Mouse (Mus musculus) midbrain, embryonic 10.5 days (tissue): Measurements from ENCODE around the gene Ascc1. TPM values are rescaled to one million over a fixed set of nuclear protein-coding genes. Genes with fewer than 3 reads are reported as not detected.

Experiments
- DNase-seq: peaks from one replicate; pipeline ENCODE4 v3.0.0-alpha.2; 2017; ENCODE audit warnings: low spot score
- H3K27ac ChIP-seq: fragments of 300-500 bp; sonication (generic); replicated peaks from 2 replicates; pipeline ENCODE4 v1.5.1; 2016; ENCODE audit warnings: mild to moderate bottlenecking
- H3K27me3 ChIP-seq: fragments of 300-500 bp; sonication (generic); 2 replicates; pipeline ENCODE4 v1.6.1; 2016; ENCODE audit warnings: low read depth, mild to moderate bottlenecking; ENCODE audit not compliant: poor library complexity, severe bottlenecking
- H3K36me3 ChIP-seq: fragments of 300-500 bp; sonication (generic); 2 replicates; pipeline ENCODE4 v1.6.1; 2016; ENCODE audit warnings: mild to moderate bottlenecking, moderate library complexity
- H3K4me1 ChIP-seq: fragments of 300-500 bp; sonication (generic); 2 replicates; pipeline ENCODE4 v1.6.1; 2016
- H3K4me3 ChIP-seq: fragments of 300-500 bp; sonication (generic); 2 replicates; pipeline ENCODE4 v1.5.1; 2016; ENCODE audit warnings: mild to moderate bottlenecking, moderate library complexity
- H3K9me3 ChIP-seq: fragments of 300-500 bp; sonication (generic); replicated peaks from 2 replicates; pipeline ENCODE4 v1.6.1; 2016; ENCODE audit warnings: mild to moderate bottlenecking
- WGBS: fragments of 180-500 bp; shearing (Covaris S2); methylation state at CpG from one replicate; pipeline ENCODE4 v1.1.7; 2016; 5-methylcytosine and 5-hydroxymethylcytosine counted together
- polyA plus RNA-seq: library from polyadenylated mRNA; unstranded; fragments of >200 nt; fragmentation: Nextera tagmentation; extraction: Ambion mirVana; gene quantifications from 2 replicates; pipeline ENCODE4 v1.2.1, GENCODE M21; 2016

Ascc1 gene
- polyA plus RNA-seq, 1 experiment from 2014 or later, result 34.4 TPM

DNA sequence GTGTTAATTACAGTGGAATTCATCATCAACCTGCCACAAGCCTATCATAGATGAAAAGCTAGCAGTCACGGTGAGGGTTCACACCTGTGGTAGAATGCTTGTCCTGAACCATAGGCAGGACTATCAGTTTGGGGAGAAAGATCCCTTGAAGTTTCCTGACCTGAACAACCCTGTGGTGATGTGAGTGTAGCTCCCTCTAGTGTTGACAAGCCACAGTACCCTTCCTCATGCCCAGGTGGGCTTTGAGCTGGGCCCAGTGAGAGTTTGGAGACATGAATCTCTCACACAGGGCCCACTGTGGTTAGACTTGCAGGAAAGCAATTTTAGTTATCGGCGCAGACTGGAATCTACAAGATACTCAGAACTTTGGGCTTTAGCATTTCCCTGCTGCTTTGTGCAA, 63.9 kb downstream of the Ascc1 start:
- Histone ChIP-seq H3K27ac (no peak overlapping the region), H3K36me3 (0 out of 2 replicates have a peak, but pooled peaks cover 5% of the 10 kb centered on the region), H3K4me1 (peaks cover 2% of the 10 kb centered on the region; the same call in 1 of the 2 replicates), H3K4me3 (no peak overlapping the region), H3K9me3 (no peaks in the 10 kb centered on the region), H3K27me3 (no peaks in the 10 kb centered on the region)
- WGBS, result 73% methylated on average over 3 of the region's 3 CpGs
- peak; percentile 32 for DNase-seq

GRCm38 (mm10) chr10:60075159-60075558, 72.6 kb downstream of the Ascc1 start:
- 76% methylated on average over 1 of the region's 1 CpGs for WGBS
- no peaks in the 10 kb centered on the region for H3K27me3 ChIP-seq
- no peak overlapping the region for H3K27ac ChIP-seq

GRCm38 (mm10) chr10:60077226-60077625, 74.6 kb downstream of the Ascc1 start:
- no peak overlapping the region for H3K4me3 ChIP-seq
- WGBS, result 97% methylated on average over 7 of the region's 7 CpGs
- H3K36me3 ChIP-seq, result no peaks in the 10 kb centered on the region
- H3K27ac ChIP-seq, result no peak overlapping the region
- DNase-seq, result no peak
- H3K27me3 ChIP-seq, result no peaks in the 10 kb centered on the region
- peaks cover 22% of the 10 kb centered on the region for H3K4me1 ChIP-seq
- no peaks in the 10 kb centered on the region for H3K9me3 ChIP-seq

More at GRCm38 (mm10) chr10:60075159-60075558, 72.6 kb downstream of the Ascc1 start:
- Histone ChIP-seq H3K9me3 (no peaks in the 10 kb centered on the region), H3K4me3 (no peak overlapping the region), H3K36me3 (no peaks in the 10 kb centered on the region), H3K4me1 (peaks cover 4% of the 10 kb centered on the region)
- DNase-seq, result no peak

- Histone ChIP-seq H3K4me1 (peaks cover 22% of the 10 kb centered on the region), H3K36me3 (no peaks in the 10 kb centered on the region), H3K27ac (no peak overlapping the region; the same call in 1 of the 2 replicates), H3K4me3 (no peak overlapping the region), H3K9me3 (no peaks in the 10 kb centered on the region), H3K27me3 (no peaks in the 10 kb centered on the region)
- 86% methylated on average over 18 of the region's 18 CpGs for WGBS
- no peak for DNase-seq
These were observed 75.3 kb downstream of the Ascc1 start for GRCm38 (mm10) chr10:60077736-60078560.

- Histone ChIP-seq H3K27me3 (no peaks in the 10 kb centered on the region), H3K9me3 (no peaks in the 10 kb centered on the region), H3K4me3 (no peak overlapping the region), H3K36me3 (no peaks in the 10 kb centered on the region), H3K27ac (no peak overlapping the region), H3K4me1 (peaks cover 22% of the 10 kb centered on the region)
- no peak for DNase-seq
- WGBS, result 90% methylated on average over 5 of the region's 5 CpGs
These were observed 75.9 kb downstream of the Ascc1 start for GRCm38 (mm10) chr10:60078561-60078917.

- no peak overlapping the region for H3K4me3 ChIP-seq
- H3K36me3 ChIP-seq, result no peaks in the 10 kb centered on the region
- DNase-seq, result no peak
- WGBS, result 78% methylated on average over 3 of the region's 3 CpGs
- peaks cover 22% of the 10 kb centered on the region for H3K4me1 ChIP-seq
- no peak overlapping the region for H3K27ac ChIP-seq
- H3K27me3 ChIP-seq, result no peaks in the 10 kb centered on the region
- H3K9me3 ChIP-seq, result no peaks in the 10 kb centered on the region
These were observed 77.6 kb downstream of the Ascc1 start for GRCm38 (mm10) chr10:60080171-60080570.

DNA sequence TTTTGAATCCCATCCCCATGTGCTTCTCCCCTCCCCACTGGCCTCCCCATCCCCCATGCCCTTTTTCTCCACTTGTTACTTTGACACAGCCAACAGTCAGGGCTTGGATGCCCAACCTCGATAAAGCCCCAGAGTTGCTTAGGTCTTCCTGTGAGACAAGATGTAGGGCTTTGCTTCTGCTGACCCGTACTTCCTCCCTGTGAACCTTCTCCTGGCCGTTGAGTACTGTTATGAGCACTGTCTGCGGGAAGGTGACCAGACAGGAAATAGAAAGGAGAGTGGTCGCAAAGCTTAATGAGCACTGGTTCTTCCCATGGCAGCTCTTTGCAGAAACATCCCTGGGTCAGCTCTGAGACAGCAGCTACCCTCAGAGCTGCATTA, 78.0 kb downstream of the Ascc1 start:
- H3K27ac ChIP-seq, result no peak overlapping the region
- H3K36me3 ChIP-seq, result no peaks in the 10 kb centered on the region
- peaks cover 22% of the 10 kb centered on the region for H3K4me1 ChIP-seq
- WGBS, result 80% methylated on average over 5 of the region's 5 CpGs
- no peak for DNase-seq
- H3K4me3 ChIP-seq, result no peak overlapping the region
- no peaks in the 10 kb centered on the region for H3K9me3 ChIP-seq
- H3K27me3 ChIP-seq, result no peaks in the 10 kb centered on the region

DNA sequence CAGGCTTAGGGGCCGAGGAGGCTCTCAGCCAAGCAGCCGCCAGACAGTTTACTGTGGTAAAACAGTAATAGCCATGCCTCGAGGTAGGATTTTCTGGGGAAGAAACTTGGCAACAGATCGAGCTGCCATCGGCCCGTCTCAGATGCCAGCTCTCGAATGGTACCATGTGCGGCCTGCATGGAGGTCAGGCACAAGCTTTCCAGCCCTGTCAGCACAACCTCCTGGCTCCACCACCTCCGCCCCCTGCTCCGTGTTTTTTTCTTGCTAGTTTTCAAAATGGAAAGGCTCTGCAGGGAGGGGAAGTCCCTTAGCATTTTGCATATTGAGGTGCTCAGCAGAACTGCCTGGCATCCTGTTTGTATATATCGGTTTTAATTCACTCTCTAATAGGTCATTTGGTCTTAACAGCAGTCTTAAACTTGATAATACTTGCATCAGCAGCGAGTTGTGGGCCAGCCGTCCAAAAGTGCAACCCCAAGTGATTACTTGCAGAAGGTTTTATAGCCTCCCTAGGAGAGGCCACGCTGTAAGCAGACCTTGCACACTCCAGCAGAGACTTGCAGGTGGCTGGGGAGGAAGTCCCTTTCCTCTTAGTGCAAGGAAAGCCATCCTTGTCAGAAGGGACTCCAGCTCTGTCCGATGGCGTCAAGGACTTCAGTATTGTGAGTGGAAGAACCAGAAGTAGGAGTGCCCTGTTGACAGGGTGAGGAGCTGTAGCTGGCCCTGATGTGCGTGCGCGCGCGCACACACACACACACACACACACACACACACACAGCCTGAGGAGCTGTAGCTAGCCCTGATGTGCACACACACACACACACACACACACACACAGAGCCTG, 78.6 kb downstream of the Ascc1 start:
- no peak overlapping the region for H3K27ac ChIP-seq
- H3K4me1 ChIP-seq, result peaks cover 22% of the 10 kb centered on the region
- 79% methylated on average over 21 of the region's 21 CpGs for WGBS
- DNase-seq, result no peak
- no peaks in the 10 kb centered on the region for H3K36me3 ChIP-seq
- no peak overlapping the region for H3K4me3 ChIP-seq
- H3K27me3 ChIP-seq, result no peaks in the 10 kb centered on the region
- no peaks in the 10 kb centered on the region for H3K9me3 ChIP-seq

DNA sequence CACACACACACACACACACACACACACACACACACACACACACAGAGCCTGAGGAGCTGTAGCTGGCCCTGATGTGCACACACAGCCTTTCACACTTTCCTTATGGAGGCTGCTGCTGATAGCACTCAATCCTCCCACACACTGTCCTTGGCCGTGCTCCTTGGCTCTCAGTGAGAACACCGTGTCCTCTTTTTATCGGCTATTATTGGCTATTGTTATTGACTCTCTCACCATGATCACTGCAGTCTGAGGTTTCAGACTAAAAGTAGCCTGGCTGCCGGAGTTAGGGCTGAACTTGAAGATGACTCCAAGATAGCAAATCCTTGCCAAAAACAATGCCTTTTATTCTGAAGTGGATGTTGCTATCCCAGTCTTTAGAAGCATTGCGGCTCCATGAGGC, 79.3 kb downstream of the Ascc1 start:
- 76% methylated on average over 5 of the region's 5 CpGs for WGBS
- no peak overlapping the region for H3K4me3 ChIP-seq
- no peaks in the 10 kb centered on the region for H3K27me3 ChIP-seq
- no peak overlapping the region for H3K27ac ChIP-seq
- H3K36me3 ChIP-seq, result no peaks in the 10 kb centered on the region
- H3K9me3 ChIP-seq, result no peaks in the 10 kb centered on the region
- DNase-seq, result no peak
- peaks cover 22% of the 10 kb centered on the region for H3K4me1 ChIP-seq

- no peak overlapping the region for H3K4me3 ChIP-seq
- H3K27me3 ChIP-seq, result no peaks in the 10 kb centered on the region
- no peak for DNase-seq
- no peaks in the 10 kb centered on the region for H3K9me3 ChIP-seq
- 89% methylated on average over 4 of the region's 4 CpGs for WGBS
- H3K27ac ChIP-seq, result no peak overlapping the region
- H3K4me1 ChIP-seq, result peaks cover 19% of the 10 kb centered on the region
- H3K36me3 ChIP-seq, result no peaks in the 10 kb centered on the region
These were observed 81.5 kb downstream of the Ascc1 start for GRCm38 (mm10) chr10:60084065-60084464.

DNA sequence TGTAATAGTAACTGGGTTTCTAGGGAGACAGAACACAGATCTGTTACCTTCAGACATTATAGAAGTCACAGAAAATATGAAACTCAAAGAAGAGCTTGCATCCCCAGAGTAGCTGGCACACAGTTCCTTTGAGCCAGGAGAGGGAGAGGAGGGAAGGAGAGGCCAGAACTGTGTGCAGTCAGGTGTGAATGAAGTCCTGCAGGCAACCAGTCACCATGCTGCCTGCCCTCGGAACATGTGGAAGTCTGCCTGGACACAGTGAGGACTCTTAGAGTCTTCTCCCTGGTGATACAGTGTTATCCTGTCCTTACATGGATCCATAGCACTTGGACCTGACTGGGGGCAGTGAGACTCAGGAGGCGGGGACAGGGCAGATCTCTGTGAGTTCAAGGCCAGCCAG, 89.7 kb downstream of the Ascc1 start:
- H3K4me3 ChIP-seq, result no peak overlapping the region
- no peaks in the 10 kb centered on the region for H3K36me3 ChIP-seq
- DNase-seq, result no peak
- 75% methylated on average over 2 of the region's 2 CpGs for WGBS
- H3K27ac ChIP-seq, result no peak overlapping the region
- H3K27me3 ChIP-seq, result no peaks in the 10 kb centered on the region
- no peaks in the 10 kb centered on the region for H3K9me3 ChIP-seq
- peaks cover 8% of the 10 kb centered on the region for H3K4me1 ChIP-seq

- 89% methylated on average over 2 of the region's 2 CpGs for WGBS
- no peak for DNase-seq
- Histone ChIP-seq H3K27ac (no peak overlapping the region), H3K4me3 (no peak overlapping the region), H3K27me3 (no peaks in the 10 kb centered on the region), H3K4me1 (peaks cover 8% of the 10 kb centered on the region), H3K36me3 (0 out of 2 replicates have a peak, but pooled peaks cover 2% of the 10 kb centered on the region), H3K9me3 (no peaks in the 10 kb centered on the region)
These were observed 91.1 kb downstream of the Ascc1 start for GRCm38 (mm10) chr10:60093751-60094150.

DNA sequence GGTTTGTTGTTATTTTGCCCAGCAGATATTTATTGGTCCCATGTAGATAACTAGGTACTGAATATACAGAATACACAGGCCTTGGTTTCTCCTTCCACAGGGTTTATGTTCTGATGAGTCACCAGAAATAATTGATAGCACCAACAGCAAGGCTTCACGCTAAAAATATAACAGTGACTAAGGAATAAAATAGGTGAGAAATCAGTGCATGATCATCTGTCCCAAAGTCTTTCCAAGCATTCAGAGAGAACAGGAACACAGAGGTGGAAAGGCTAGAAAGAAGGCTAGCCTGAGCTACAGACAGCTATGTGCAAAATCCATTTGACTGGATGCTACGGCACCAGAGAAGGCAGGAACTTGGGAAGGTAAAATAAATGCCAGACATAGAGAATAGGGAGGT, 93.0 kb downstream of the Ascc1 start:
- no peak overlapping the region for H3K27ac ChIP-seq
- 0 out of 2 replicates have a peak, but pooled peaks cover 5% of the 10 kb centered on the region for H3K36me3 ChIP-seq
- no peak for DNase-seq
- WGBS, result 97% methylated on average over 2 of the region's 2 CpGs
- H3K9me3 ChIP-seq, result no peaks in the 10 kb centered on the region
- no peak overlapping the region for H3K4me3 ChIP-seq
- peaks cover 8% of the 10 kb centered on the region for H3K4me1 ChIP-seq
- 0 out of 2 replicates have a peak, but pooled peaks cover 3% of the 10 kb centered on the region for H3K27me3 ChIP-seq
